Mouse (Mus musculus) layer of hippocampus, postnatal 36 days (tissue): ENCODE results near the gene St8sia1. TPM values are rescaled to one million over a fixed set of nuclear protein-coding genes. Genes with fewer than 3 reads are reported as not detected.
A peak's percentile ranks its signal among the peaks of the same experiment; 100 is the strongest.

Experiments
- DNase-seq, 2 experiments: peaks; one replicate each; pipeline ENCODE4 v3.0.0; 2022
- total RNA-seq, 2 experiments: library from RNA; stranded (reverse); gene quantifications; 2 replicates each; pipeline ENCODE4 v1.2.3; 2021

Gene St8sia1
- total RNA-seq, 2 experiments from 2014 or later = 34.6 to 34.9 TPM

DNA sequence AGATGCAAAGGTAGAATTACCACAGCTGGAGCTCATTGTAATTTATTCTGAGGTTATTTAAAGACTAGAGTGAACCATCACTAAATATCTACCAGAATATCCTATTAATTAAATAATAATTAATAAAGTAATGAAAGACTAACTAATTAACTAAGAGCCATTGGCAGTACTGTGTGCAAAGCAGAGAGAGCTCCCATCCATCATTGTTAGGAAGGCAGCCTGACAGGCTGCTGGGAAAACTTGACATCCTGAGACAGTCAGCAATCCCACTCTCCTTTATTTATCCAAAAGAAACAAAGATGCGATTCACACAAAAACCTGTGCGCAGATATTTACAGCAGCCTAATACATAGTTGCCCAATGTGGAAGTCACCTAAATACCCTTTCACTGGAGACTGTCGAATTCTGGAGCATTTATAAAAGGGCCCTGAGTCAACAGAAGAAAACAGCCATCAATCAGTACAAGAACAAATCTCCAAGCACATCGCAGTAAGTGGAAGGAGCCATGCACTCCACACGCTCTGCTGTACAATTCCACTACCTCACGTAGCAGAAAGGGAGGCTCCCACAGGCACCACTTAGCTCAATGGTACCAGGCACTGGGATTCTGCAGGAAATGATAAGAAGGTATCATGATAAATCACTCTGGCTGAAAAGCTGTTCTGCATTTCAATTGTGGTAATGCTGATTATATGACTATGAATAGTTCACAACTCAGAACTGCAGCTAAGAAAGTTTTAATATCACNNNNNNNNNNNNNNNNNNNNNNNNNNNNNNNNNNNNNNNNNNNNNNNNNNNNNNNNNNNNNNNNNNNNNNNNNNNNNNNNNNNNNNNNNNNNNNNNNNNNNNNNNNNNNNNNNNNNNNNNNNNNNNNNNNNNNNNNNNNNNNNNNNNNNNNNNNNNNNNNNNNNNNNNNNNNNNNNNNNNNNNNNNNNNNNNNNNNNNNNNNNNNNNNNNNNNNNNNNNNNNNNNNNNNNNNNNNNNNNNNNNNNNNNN is 15.7 kb upstream of the St8sia1 start:
- DNase-seq = no peak

DNA sequence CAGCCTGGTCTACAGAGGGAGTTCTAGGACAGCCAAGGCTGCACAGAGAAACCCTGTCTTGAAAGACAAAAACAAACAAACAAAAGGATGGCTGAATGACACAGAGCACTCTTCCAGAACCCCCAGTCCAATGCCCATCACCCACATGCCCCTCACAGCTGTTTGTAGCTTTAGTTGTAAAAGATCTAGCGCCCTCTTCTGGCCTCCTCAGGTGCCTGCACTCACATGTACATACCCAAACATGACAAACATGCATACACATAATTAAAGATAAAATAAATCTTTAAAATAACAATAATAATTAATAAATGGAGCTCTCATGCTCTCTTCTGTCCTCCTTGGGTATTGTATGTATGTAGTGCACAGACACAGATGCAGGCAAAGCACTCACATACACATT is 13.0 kb upstream of the St8sia1 start:
- DNase-seq = no peak

DNA sequence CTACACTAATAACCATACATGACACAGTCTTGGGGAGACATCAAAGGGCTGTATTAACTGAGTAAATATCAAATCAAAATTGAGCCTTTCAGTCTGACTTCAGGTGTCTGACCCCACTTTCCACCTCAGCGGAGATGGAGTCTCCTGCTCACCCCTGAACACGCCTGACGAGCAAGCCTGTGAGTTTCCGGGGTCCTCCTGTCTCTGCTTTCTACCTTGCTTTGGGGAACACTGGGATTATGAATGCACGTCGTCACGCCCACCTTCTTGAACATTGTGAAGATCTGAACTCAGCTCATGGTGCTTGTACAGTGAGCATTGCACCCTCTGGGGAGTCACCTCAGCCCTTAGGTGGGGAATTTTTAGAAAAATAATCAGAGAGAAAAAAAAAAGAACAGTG is 9.0 kb upstream of the St8sia1 start:
- DNase-seq = no peak

DNA sequence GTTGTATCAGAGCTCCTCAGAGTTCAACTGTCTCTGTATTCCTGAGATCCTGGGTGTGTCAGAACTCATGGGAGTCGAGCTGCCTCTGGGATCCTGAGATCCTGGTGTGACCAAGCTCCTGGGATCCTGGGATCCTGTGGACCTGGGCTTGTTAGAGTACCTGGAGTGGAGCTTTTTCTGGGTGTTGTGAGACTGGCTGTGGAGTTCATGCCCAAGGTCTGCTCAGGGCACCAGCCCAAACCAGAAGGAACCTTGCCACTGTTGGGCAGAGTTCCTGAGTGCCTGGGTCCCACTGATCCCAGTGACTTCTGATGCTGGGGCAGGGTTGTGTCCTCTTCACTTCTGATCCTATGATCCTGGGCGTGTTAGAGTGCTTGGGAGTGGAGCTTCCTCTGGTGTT is 8.0 kb upstream of the St8sia1 start:
- DNase-seq = no peak

DNA sequence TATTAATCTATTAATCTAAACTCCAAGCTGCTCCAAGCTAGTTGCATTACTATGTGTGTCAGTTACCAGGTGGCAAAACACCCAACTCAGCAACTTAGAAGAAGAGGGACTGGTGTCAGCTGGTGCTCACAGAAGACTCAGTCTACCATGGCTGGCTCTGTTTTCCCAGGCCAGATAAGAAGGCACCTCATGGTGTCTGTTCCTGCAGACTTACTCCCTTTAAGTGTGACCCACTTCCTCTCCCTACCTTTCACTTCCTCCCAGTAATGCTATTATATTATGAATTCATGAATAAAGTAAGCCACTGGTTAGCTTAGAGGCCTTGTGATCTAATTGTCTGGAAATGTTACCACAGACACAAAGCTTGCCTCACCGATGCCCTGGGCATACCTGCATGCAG is 3.2 kb upstream of the St8sia1 start:
- no peak for DNase-seq

DNA sequence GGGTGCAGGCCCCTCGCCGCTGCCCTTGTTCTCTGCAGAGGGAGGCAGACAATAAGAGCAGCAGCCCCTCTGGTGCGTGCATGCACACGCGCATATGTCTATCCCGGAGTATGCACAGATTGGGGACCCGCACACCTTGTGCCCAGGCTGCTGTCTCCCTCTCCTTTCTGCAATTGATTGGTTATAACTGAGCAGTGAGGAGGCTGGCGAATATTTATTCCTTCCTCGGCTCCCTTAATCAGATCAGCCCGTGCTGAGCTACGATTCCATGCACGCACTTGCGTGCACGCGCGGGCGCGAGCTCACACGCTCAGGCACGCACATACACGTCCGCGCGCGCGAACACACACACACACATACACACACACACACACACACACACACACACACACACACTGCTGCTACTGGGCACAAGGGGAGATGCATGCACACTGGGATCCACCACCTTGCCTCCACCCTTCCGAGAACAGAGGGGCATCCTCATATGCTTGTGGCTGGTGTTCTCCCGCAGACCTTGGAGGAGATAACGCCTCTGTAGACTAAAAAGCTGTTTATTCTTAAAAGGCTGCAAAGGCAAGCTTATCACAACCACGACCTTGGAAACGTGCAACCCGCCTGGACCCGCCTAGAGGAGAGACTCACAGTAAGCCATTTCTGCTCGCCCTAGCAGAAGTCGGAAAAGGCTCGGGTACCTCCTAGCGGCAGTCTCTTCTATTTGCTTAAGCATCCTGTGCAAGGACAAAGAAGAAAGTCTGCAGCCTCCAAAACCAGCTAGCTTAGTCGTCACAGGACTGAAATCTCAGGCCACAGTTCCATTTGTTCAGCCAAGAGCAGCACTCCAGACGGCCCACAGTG is 506 bp upstream of the St8sia1 start:
- DNase-seq = peak; percentile 78 to 81

DNA sequence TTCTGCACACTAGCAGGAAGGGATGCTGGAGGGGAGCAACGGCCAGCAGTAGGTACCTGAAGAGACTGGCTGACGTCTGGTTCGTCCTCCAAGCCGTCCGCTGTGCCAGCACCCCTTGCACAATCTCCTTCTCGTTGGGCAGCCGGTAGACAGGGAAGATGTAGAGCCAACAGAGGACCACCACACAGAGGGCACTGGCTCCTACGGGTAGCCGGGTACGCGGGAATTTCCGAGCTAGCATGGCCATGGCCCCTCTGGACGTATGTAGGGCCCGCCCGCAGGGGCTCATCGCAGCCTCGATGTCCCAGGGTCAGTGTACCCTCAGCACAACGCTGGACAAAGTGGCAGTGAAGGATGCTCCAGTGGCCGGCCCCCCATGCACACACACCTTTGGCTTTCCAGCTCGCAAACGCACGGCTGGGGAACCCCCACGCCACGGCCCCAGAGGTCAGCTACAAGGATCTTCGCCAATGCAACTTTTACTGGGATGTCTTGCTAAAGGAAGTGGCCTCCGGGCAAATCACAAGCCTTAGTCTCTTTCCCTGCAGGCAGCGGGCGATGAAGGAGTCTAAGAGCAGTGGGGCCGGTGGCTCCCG is 674 bp downstream of the St8sia1 start:
- DNase-seq = no peak

DNA sequence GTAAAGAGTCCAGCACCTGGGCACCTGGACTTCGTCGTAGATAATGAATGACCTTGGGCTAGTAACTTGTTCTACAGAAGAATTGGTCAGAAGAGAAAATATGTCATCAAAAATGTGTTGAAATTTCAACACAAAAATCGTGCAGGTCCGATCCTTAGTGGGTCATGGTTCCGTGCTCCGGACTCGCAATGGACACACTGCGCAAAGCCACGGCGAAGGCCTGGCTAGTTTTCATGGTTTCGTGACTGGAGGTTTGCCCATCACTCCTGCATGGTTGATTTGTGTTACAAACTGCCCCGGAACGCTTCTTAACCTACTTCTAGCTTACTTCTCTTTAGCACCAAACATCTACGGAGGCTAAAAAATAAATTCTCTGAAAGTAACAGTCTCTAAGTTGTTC is 1.4 kb downstream of the St8sia1 start:
- DNase-seq = no peak

DNA sequence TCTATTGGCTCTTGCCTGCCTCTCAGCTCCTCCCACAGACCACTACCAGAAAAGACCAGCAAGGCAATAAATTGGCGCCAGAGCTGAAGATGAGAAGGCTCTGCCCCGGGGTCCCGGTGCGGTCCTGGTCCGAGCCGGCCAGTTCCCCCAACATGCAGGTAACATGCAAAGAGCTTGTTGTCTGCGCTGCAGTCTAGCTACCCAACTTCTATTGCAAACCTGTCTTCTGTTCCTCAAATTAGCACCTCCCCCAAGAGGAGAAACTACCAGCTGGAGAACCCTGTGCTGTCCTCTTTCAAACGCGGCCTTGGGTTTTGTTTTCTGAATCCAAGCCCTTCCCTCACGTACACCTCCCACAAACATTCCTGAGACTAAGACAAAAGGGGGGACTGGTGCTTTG is 1.8 kb downstream of the St8sia1 start:
- no peak for DNase-seq

DNA sequence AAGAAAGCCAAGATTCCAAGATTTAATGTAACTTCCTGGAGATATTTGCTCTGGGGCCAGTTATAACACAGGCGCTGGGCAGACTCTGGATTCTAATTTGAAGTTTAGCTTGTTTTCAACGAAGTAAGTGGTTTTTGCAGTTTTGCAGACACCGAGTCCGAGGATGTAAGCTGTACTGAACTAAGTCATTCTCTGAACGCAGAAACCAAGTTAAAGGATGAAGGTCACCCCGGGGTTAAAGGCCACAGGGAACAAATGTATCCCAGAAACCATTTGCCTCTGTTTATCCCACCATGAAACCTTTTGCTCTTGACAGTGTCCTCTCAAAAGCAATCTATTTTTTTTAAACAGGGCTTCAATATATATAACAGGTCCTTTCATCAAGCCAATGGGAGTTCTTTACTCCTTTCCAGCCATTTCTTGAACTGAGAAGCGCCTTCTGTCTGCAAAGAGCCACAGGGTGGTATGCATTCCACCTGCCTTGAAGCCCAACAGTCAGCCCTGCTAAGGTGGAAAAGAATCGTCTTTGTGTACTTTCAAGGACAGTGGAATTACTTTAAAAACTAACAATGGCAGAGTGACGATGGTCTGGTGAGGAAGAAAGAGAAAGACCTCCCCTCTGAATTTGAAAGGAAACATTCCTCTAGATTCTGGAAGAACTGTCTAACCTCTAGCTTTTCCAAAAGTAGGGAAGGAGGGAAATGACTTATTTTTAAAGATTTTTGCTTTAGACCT is 2.4 kb downstream of the St8sia1 start:
- DNase-seq = no peak

DNA sequence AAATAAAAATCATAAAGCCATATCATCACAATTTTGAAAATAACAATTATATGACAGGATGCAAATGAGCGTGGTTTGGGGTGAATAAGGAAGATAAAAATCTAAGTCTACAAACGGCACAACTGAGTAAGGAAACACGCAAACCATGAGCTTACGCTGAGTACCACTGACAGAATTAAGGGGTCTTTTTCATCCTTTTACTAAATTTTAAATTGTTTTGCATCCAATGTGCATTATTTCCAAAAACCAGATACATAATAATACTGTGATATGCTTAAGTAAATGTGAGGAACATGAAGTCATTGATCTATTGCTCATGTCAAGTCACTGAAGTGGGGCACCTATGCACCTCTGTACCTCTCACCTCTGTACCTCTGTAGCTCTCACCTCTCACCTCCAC is 7.7 kb downstream of the St8sia1 start:
- no peak for DNase-seq

DNA sequence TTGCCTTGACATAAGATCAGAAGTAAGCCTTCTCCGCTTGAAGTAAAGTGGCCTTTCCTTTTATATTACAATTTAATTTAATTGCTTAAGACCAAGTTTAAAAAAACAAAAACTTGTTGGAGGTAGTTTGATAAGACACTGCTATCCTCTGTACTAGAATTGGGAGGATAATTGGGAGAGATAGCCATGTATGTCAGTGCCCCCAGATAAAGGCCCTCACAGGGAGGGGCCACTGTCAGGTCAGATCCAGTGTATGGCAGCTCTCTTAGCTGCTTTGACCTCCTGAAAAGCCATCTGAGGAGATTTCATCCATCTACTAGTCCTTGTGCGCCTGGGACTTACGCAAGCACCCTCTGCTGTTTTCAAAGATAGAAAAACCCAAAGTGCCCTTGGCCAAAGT is 9.0 kb downstream of the St8sia1 start:
- no peak for DNase-seq

DNA sequence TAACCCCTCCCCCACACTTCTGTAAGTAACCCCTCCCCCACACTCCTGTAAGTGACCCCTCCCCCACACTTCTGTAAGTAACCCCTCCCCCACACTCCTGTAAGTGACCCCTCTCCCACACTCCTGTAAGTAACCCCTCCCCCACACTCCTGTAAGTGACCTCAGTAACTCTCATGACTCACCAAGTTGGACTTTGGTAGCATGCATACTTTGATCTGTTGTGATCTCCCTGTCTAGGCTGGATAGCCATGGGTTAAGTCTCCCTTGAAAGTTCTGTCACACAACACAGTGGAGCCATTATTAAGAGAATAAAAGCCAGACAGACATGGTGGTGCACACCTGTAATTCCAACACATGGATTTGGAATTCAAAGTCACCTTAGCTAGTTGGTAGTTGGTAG is 11.1 kb downstream of the St8sia1 start:
- DNase-seq = no peak

DNA sequence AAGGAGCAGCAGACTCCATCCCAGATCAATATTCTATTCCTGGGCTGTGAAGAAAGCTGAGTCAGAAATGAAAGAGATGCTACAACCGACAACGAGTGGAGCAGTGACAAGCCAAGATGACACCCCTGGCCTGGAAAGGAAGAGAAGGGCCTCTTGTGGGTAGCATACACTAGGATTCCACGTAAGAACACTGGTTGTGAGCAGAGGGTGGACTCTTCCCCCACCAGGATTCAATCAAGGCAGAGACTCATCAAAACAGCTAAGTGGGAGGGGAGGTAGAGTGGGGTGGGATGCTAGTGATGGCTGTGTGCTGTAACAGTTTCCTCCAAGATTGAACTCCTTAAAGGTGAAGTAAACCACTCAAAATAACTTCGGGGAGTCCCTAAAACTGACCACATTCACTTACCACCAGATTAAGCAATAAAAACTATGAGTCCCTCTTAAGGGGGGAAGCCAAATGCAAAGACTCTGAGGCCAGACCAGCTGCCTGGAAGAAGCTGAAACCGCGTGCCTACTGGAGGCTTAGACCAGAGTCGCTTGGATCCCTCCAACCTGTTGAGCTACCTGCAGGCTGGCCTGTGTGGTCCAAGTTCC is 11.8 kb downstream of the St8sia1 start:
- no peak for DNase-seq

DNA sequence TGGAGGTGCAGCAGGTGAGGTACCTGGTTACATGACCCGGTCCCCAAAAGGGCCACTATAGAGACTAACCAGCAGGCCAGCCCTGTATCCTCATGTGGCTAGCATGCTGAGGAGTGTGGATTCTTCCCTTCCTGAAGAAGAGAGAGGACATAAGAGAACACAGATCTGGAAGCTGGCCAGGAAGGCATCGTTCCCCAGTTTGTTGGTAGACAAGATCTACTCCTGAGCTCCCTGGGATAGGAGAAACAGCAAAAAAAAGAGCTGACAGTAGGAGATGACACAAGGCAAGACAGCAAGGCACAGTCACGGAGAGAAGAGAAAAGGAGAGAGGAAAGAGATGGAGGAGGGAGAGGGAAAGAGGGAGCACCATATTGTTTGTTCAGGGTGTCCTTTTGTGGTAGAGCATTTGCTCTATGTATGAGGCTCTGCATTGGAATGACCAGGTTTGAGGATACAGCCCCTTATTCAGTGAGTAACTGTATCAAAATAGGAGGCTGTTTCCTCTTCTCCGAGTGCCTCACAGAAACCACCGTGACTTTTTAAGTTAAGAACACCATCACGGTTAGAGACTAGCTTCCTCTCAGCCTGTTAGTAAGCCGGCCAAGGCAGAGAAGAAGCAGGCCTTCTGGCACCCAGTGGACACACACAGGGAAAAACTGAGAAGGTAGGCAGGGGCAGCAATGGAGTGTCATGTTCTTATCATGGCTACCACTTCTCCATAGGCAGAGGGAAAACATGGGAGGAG is 12.5 kb downstream of the St8sia1 start:
- DNase-seq = no peak

DNA sequence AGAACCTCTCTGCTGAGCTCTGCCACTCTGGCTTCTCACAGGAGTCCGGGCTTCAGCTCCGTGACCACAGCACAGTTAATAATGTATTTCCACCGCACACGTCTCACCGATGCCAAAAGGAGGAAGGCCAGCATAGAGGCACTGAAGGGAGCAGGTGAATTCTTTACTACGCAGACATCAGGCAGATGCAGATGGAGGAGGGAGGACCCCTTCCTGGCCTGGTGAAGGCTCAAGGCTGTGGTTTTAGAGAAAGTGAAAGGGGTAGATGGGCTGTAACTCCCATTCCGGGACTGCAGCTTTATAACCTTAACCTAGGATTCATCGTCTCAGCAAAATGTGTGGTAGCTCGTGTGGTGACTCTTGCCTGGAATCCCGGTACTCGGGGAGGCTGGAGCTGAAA is 13.9 kb downstream of the St8sia1 start:
- DNase-seq = no peak

DNA sequence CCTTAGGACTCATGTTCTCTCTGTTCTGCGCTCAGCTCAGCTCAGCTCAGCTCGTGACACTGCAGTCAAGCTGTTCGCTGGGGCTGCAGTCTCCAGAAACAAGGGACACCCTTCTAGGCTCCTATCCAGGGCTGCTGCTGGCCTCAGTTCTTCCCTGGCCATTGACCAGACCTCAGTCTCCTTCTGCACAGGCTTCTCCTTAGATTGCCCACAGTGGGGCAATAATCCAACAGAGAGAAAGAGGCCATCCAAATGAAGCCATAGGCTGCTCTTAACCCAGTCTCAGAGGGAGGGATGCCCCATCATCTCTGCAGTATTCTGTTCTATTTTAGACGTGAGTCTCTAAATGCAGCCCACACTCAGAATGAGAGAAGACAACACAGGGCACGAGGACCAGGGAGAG is 15.3 kb downstream of the St8sia1 start:
- peak; percentile 53 to 66 for DNase-seq

DNA sequence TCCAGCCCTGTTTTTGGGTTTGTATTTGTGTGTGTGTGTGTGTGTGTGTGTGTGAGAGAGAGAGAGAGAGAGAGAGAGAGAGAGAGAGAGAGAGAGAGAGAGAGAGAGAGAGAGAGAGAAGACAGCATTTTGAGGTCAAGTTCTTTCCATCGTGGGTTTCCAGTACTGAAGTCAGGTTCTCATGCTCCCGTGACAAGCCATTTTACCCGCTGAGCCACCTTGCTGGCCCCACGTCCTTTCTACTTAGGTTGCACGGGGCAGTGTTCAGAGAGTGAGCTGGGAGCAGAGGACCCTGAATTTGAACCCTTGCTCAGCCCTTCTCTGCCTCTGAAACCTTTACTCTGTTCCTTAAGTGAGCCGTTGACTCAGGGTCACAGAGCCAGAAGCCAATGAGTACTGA is 17.2 kb downstream of the St8sia1 start:
- no peak for DNase-seq

DNA sequence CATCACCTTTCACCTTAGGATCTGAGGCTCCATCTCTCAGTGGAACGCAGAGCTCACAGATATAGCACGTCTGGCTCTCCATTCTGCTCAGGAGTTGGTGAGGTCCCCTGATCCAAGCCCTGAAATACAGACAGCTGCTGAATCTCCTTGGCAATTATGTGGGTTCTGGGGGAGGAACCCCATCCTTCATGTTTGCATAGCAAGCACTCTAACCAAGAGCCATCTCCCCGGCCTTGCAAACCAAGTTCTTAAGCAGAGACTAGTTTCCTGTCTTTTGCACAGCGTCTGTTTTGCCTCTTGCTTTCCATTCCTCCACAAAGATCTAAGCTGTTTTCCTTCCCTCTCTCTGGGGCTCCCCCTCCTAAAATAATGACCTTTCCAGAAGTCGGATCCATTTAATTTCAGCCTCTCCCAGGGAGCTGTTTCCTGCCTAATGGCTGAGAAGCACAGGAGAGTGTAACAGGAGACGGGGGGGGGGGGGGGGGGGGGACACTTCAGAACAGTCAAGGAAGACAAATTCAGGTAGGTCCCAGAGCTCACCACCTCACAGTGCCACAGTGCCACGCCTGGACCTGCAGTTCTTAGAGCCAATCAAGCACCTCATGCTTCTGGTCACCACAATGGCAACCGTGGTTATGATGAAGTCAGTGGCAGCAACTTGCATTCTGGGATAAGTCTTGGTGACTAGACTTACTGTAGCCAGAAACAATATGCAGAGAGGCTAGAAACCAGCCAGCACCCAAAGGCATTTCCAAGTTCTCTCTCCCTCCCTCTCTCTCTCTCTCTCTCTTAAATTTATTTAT is 18.0 kb downstream of the St8sia1 start:
- no peak for DNase-seq

DNA sequence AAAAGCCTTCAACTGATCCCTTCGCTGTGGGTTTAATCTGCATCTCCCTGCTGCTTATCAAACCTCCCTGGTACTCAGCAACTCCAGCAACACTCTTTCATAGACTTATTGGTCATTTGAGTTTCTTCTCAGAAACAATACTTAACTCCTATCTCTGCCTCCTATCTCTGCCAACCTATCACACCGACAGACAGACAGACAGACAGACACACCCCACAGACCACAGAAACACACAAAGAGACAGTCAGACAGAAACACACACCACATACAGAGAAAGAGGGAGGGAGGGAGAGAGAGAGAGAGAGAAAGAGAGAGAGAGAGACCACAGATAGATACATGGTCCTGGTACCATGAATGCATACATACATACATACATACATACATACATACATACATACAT is 18.8 kb downstream of the St8sia1 start:
- DNase-seq = no peak
